Mouse (Mus musculus): ENCODE data around the gene Gss.

GRCm38 (mm10) chr2:155552949-155553354 is 39.7 kb downstream of the Gss start:
- TF ChIP-seq CTCF (IDR thresholded peaks at IDR 0.05; ENCODE audit: low read depth, low read length) (no peak), POLR2A (IDR thresholded peaks at IDR 0.05; ENCODE audit: extremely low read depth, insufficient read depth, low read length) (no peak)
